14 mouse cellular contexts compared by ENCODE assay signal in the genomic region with DNA sequence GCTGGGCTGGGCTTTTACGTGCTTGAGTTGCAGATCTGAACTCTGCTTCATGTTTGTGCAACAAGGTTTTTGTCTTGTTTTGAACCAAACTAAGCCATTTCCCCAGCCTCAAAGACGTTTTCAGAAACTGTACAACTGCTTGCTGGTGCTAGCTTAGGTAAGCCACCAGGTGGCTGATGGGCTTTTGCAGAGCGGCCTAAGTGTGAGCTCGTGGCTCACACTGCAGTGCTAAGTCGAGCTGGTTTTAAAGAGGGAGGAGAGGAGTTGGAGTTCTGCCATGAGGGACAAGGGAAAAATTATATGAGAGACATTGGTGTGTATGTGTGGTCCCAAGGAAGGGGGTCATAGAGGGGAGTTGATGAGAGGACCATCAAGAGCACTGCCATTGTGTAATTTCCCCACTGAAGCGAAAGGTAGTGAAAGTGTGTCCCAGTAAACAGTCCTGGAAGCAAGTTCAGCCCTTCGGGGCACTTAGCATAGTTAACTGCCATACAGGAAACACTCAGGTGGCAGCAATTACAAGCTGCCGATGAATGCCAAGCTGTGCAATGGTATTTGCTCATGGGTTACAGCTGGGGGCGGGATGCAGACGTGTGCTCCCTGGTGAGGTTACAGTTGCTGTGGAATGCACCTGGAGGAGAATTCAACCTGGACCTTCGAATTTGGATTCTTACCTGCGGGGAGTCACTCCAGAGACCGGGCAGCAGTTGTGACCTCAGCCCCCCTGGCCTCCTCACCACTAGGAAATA.
A peak's percentile ranks its signal among the peaks of the same experiment; 100 is the strongest.
DNase-seq lines count a peak whose midpoint lies in the region; ATAC-seq and TF ChIP-seq lines count a peak whose summit lies in the region.
"Had no signal": no experiment of that assay in that cellular context is flagged by ENCODE, and none has a peak within 500 bp of the region (broad histone marks: within the 10 kb centered on the region; RNA-seq: fewer than 3 reads in every experiment).

No protein-coding gene starts in this region.

- peaks cover 26% of the 10 kb centered on the region for H3K36me3 ChIP-seq in hindbrain, postnatal 0 days (ENCODE audit: insufficient read depth, low read length)
- H3K36me3 ChIP-seq in hindbrain, embryonic 11.5 days (ENCODE audit: control insufficient read depth, insufficient read depth, low read length), result no peaks in the 10 kb centered on the region
- H3K36me3 ChIP-seq in MEL (ENCODE audit: control insufficient read depth in 1 of 2, insufficient read depth in 2 of 2, low read length in 2 of 2), result peaks cover 0 to 11% of the 10 kb centered on the region in 2 experiments; a peak in 2 of 4 replicates
- H3K36me3 ChIP-seq in lung, embryonic 14.5 days (ENCODE audit: insufficient read depth), result peaks cover 43% of the 10 kb centered on the region
- H3K36me3 ChIP-seq in heart, embryonic 12.5 days, result peaks cover 41% of the 10 kb centered on the region

- no peaks in the 10 kb centered on the region for H3K27me3 ChIP-seq in hindbrain, postnatal 0 days (ENCODE audit: insufficient read depth, low read length)
- no peaks in the 10 kb centered on the region for H3K27me3 ChIP-seq in hindbrain, embryonic 11.5 days (ENCODE audit: control insufficient read depth, insufficient read depth, low read length)
- no peaks in the 10 kb centered on the region for H3K27me3 ChIP-seq in MEL (ENCODE audit: control insufficient read depth in 1 of 2, insufficient read depth in 2 of 2, low read length in 2 of 2)
- H3K27me3 ChIP-seq in lung, embryonic 14.5 days (ENCODE audit: insufficient read depth, low read length), result no peaks in the 10 kb centered on the region
- no peaks in the 10 kb centered on the region for H3K27me3 ChIP-seq in heart, embryonic 12.5 days (replicated peaks)
- H3K27me3 ChIP-seq: hindbrain, embryonic 13.5 days; midbrain, embryonic 13.5 days had no signal

- no peak for TF ChIP-seq EP300 in MEL (IDR thresholded peaks at IDR 0.05; ENCODE audit: low read depth in 1 of 2, low read length in 2 of 2)

- no peaks in the 10 kb centered on the region for H3K9me3 ChIP-seq in hindbrain, postnatal 0 days (ENCODE audit: low read length)
- H3K9me3 ChIP-seq in hindbrain, embryonic 11.5 days (ENCODE audit: control insufficient read depth, low read length), result no peaks in the 10 kb centered on the region
- no peaks in the 10 kb centered on the region for H3K9me3 ChIP-seq in MEL (replicated peaks; ENCODE audit: insufficient read depth, low read length)
- no peaks in the 10 kb centered on the region for H3K9me3 ChIP-seq in lung, embryonic 14.5 days (ENCODE audit: low read depth, low read length)
- no peaks in the 10 kb centered on the region for H3K9me3 ChIP-seq in heart, embryonic 12.5 days (replicated peaks)
- H3K9me3 ChIP-seq: hindbrain, embryonic 13.5 days; midbrain, embryonic 13.5 days had no signal

- TF ChIP-seq CTCF in hindbrain, postnatal 0 days (IDR thresholded peaks at IDR 0.05; ENCODE audit: low read depth), result peak; percentile 41
- TF ChIP-seq CTCF in MEL (IDR thresholded peaks at IDR 0.05 in 2 of 3, conservative IDR thresholded peaks at IDR 0.05 in 1 of 3; ENCODE audit: control insufficient read depth in 1 of 3, insufficient read depth in 1 of 3, low read depth in 2 of 3, low read length in 3 of 3, poor library complexity in 1 of 3, severe bottlenecking in 1 of 3), result no peak
- peak; percentile 20; the same call in 1 of the 2 replicates for TF ChIP-seq CTCF in lung, embryonic 14.5 days (IDR thresholded peaks at IDR 0.05; ENCODE audit: low read depth)

- no peak overlapping the region for H3K4me2 ChIP-seq in hindbrain, postnatal 0 days (ENCODE audit: low read depth, low read length)
- no peak overlapping the region for H3K4me2 ChIP-seq in hindbrain, embryonic 11.5 days (replicated peaks; ENCODE audit: low read depth, low read length)
- no peak overlapping the region for H3K4me2 ChIP-seq in lung, embryonic 14.5 days
- no peak overlapping the region for H3K4me2 ChIP-seq in heart, embryonic 12.5 days
- H3K4me2 ChIP-seq: hindbrain, embryonic 13.5 days; midbrain, embryonic 13.5 days had no signal

- no peak for TF ChIP-seq RAD21 in MEL (IDR thresholded peaks at IDR 0.05; ENCODE audit: low read depth, low read length)

- no peaks in the 10 kb centered on the region for H3K4me1 ChIP-seq in hindbrain, postnatal 0 days (ENCODE audit: insufficient read depth, low read length)
- no peaks in the 10 kb centered on the region for H3K4me1 ChIP-seq in hindbrain, embryonic 11.5 days (replicated peaks; ENCODE audit: control insufficient read depth, insufficient read depth, low read length)
- no peaks in the 10 kb centered on the region for H3K4me1 ChIP-seq in MEL (ENCODE audit: control insufficient read depth in 1 of 2, insufficient read depth in 2 of 2, low read length in 2 of 2)
- no peaks in the 10 kb centered on the region for H3K4me1 ChIP-seq in lung, embryonic 14.5 days (ENCODE audit: insufficient read depth)
- H3K4me1 ChIP-seq in heart, embryonic 12.5 days (replicated peaks), result peaks cover 3% of the 10 kb centered on the region; the same call in 1 of the 2 replicates
- H3K4me1 ChIP-seq: hindbrain, embryonic 13.5 days; midbrain, embryonic 13.5 days had no signal

- H3K4me3 ChIP-seq in hindbrain, postnatal 0 days (ENCODE audit: low read length), result no peak overlapping the region
- H3K4me3 ChIP-seq in hindbrain, embryonic 11.5 days (ENCODE audit: low read depth, low read length), result no peak overlapping the region
- no peak overlapping the region for H3K4me3 ChIP-seq in MEL (ENCODE audit: control insufficient read depth in 1 of 2, insufficient read depth in 1 of 2, low read depth in 2 of 2, low read length in 2 of 2)
- no peak overlapping the region for H3K4me3 ChIP-seq in lung, embryonic 14.5 days (ENCODE audit: low read depth, low read length)
- H3K4me3 ChIP-seq in heart, embryonic 12.5 days, result no peak overlapping the region
- H3K4me3 ChIP-seq: hindbrain, embryonic 13.5 days; midbrain, embryonic 13.5 days had no signal

- no peaks in the 10 kb centered on the region for H3K79me2 ChIP-seq in MEL (ENCODE audit: control insufficient read depth, insufficient read depth, low read length, poor library complexity)

- no peak for TF ChIP-seq POLR2A in MEL (IDR thresholded peaks at IDR 0.05; ENCODE audit: control insufficient read depth in 1 of 2, insufficient read depth in 1 of 2, low read depth in 1 of 2, low read length in 2 of 2, poor library complexity in 1 of 2)

- no peak overlapping the region for H3K27ac ChIP-seq in hindbrain, postnatal 0 days
- no peak overlapping the region for H3K27ac ChIP-seq in hindbrain, embryonic 11.5 days (ENCODE audit: low read depth, low read length)
- no peak overlapping the region for H3K27ac ChIP-seq in MEL (ENCODE audit: control insufficient read depth, low read depth, low read length)
- no peak overlapping the region for H3K27ac ChIP-seq in lung, embryonic 14.5 days (ENCODE audit: low read depth)
- H3K27ac ChIP-seq in heart, embryonic 12.5 days (ENCODE audit: poor library complexity, severe bottlenecking), result no peak overlapping the region
- H3K27ac ChIP-seq: hindbrain, embryonic 13.5 days; midbrain, embryonic 13.5 days had no signal

- ATAC-seq in hindbrain, postnatal 0 days, result no peak
- no peak for ATAC-seq in hindbrain, embryonic 11.5 days (ENCODE audit: low FRiP score)
- peak; percentile 44; the same call in 1 of the 2 replicates for ATAC-seq in lung, embryonic 14.5 days (ENCODE audit: insufficient read depth)
- ATAC-seq in heart, embryonic 12.5 days (ENCODE audit: insufficient number of reproducible peaks, low FRiP score), result no peak
- ATAC-seq: midbrain, embryonic 13.5 days had no signal

- peak; percentile 9 for DNase-seq in hindbrain, postnatal 0 days (ENCODE audit: low spot score)
- no peak for DNase-seq in hindbrain, embryonic 11.5 days (ENCODE audit: low spot score)
- DNase-seq in MEL (ENCODE audit: low read depth, low spot score), result no peak
- peak; percentile 56 for DNase-seq in kidney, adult 9 months
- DNase-seq in lung, embryonic 14.5 days, result peak; percentile 12
- no peak for DNase-seq in Muller cell, postnatal 12 days (ENCODE audit: inconsistent ontology term)
- DNase-seq in urinary bladder, postnatal 4 days (ENCODE audit: low spot score in 2 of 2), result no peak
- DNase-seq: cerebellum, adult 11 months; cerebellum, postnatal 25 days; left cerebral cortex, postnatal 4 days; right cerebral cortex, postnatal 14 days had no signal

- 81% methylated on average over 13 of the region's 13 CpGs for WGBS in hindbrain, postnatal 0 days
- 85% methylated on average over 13 of the region's 13 CpGs for WGBS in hindbrain, embryonic 11.5 days
- 74% methylated on average over 13 of the region's 13 CpGs for WGBS in lung, embryonic 14.5 days
- WGBS in heart, embryonic 12.5 days, result 85% methylated on average over 13 of the region's 13 CpGs

- no peak overlapping the region for H3K9ac ChIP-seq in hindbrain, postnatal 0 days (replicated peaks; ENCODE audit: low read length)
- no peak overlapping the region for H3K9ac ChIP-seq in hindbrain, embryonic 11.5 days (ENCODE audit: low read depth, low read length)
- H3K9ac ChIP-seq in MEL (ENCODE audit: control insufficient read depth, low read depth, low read length, poor library complexity, severe bottlenecking), result no peak overlapping the region
- H3K9ac ChIP-seq in lung, embryonic 14.5 days, result no peak overlapping the region
- H3K9ac ChIP-seq in heart, embryonic 12.5 days, result no peak overlapping the region
- H3K9ac ChIP-seq: hindbrain, embryonic 13.5 days; midbrain, embryonic 13.5 days had no signal

TF ChIP-seq in MEL, 35 proteins besides CTCF, POLR2A, EP300 and RAD21:
- TF ChIP-seq POLR2AphosphoS2 (IDR thresholded peaks at IDR 0.05; ENCODE audit: low read length) (peak; percentile 55; the same call in 1 of the 2 replicates), MAFK (IDR thresholded peaks at IDR 0.05; ENCODE audit: borderline replicate concordance, low read depth, low read length) (no peak)

Comparison
In these comparisons a context has a peak if more than half of its experiments do, and no peak if none do; other contexts are left out.
1. DNase-seq: peak in hindbrain, postnatal 0 days (single experiment), kidney, adult 9 months (single experiment) and lung, embryonic 14.5 days (single experiment); none in hindbrain, embryonic 11.5 days (single experiment), MEL (single experiment), Muller cell, postnatal 12 days (single experiment) and urinary bladder, postnatal 4 days (0 of 2).
2. CTCF ChIP-seq: peak in hindbrain, postnatal 0 days (single experiment) and lung, embryonic 14.5 days (single experiment); none in MEL (0 of 3).